Mouse (Mus musculus) kidney, adult 2 months (tissue): ENCODE data around the gene Bbip1.

Experiments
- CTCF ChIP-seq: fragments of 200-500 bp; conservative IDR thresholded peaks from 2 replicates; pipeline ENCODE4 v1.5.1; 2011; ENCODE audit warnings: low read depth, mild to moderate bottlenecking, control low read depth, low read length, moderate library complexity, mixed read lengths; ENCODE audit not compliant: insufficient read depth, insufficient read length
- POLR2A ChIP-seq: fragments of 200-500 bp; IDR thresholded peaks from one replicate; pipeline ENCODE4 v1.6.1; 2011; ENCODE audit warnings: low read depth, low read length, control low read depth

DNA sequence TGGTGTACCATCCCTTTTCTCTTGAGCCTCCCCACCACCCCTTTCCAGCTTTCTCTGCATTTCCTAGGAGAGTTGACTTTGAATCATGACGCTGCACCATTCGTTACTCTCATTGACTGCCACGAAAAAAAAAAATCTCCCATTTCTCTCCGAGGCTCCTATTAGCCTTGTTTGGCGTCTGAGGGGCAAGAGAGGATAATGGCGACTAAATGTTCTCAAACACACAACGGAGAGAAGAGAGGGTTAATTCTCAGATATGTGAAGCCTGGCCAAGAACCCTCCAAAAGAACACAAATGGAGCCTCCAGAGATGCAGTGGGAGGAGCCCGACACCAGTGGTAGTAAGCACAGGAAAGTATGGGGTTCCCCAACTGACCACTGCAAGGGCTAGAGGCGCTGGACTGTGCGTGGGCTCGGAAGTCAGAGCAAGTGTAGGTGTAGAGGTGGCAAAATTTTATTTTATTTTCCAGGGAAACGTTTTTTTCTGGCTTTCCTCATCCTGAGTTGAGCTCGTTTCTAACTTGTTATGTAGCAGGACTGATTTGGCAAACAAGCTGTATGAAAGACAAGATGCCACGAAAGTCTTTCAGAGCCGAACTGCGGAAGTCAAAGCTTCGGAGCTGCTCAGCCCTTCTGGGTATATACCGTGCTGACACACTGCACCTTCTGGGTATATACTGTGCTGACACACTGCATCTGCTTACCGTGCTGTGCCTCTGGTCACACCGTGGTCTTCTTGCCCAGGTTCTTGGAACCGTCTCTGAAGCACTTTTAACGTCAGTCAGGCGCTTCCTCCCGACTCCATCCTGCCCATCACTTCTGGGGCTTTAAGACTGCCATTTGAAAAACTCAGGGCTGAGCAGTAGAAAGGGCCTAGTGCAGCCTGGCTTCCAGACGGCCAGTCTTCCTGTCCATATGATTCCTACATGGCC lies 45.2 kb downstream of the Bbip1 start:
- no peak for TF ChIP-seq CTCF
- TF ChIP-seq POLR2A = no peak
